Mouse (Mus musculus) brain, embryonic 14.5 days (tissue): ENCODE results near the gene Sobp.

Experiments used
- CTCF ChIP-seq: fragments of 200-500 bp; IDR thresholded peaks from 2 replicates; pipeline ENCODE4 v1.5.1; 2012; ENCODE audit warnings: inconsistent platforms, mild to moderate bottlenecking, moderate library complexity, borderline replicate concordance; ENCODE audit not compliant: insufficient read depth, insufficient read length; ENCODE audit errors: extremely low read depth
- POLR2A ChIP-seq: fragments of 200-500 bp; IDR thresholded peaks from 2 replicates; pipeline ENCODE4 v1.6.1; 2012; ENCODE audit warnings: mild to moderate bottlenecking, inconsistent platforms, borderline replicate concordance; ENCODE audit not compliant: poor library complexity, insufficient read depth, insufficient read length, severe bottlenecking; ENCODE audit errors: extremely low read depth

- no peak for TF ChIP-seq CTCF
- no peak for TF ChIP-seq POLR2A
Observed at GRCm38 (mm10) chr10:43180313-43180912, 6.1 kb upstream of the Sobp start.
